Mouse (Mus musculus) kidney, postnatal 14 days (tissue): ENCODE measurements around the gene Prb1.
"Not testable (repeated sequence)": the region's sequence is repeated elsewhere in the genome, so short reads cannot be mapped to it uniquely, and the experiment has no call there.

Experiments used
- DNase-seq: peaks from one replicate; pipeline ENCODE4 v3.0.0; 2022; ENCODE audit warnings: mixed read lengths

Gene Prb1

GRCm38 (mm10) chr6:132210421-132210820 lies at the start of gene Prb1:
Gene Prb1 (minus strand): TSS chr6:132210521.
- not testable (repeated sequence) for DNase-seq
